Mouse (Mus musculus): ENCODE data around the gene Map7.

Map7 gene

DNA sequence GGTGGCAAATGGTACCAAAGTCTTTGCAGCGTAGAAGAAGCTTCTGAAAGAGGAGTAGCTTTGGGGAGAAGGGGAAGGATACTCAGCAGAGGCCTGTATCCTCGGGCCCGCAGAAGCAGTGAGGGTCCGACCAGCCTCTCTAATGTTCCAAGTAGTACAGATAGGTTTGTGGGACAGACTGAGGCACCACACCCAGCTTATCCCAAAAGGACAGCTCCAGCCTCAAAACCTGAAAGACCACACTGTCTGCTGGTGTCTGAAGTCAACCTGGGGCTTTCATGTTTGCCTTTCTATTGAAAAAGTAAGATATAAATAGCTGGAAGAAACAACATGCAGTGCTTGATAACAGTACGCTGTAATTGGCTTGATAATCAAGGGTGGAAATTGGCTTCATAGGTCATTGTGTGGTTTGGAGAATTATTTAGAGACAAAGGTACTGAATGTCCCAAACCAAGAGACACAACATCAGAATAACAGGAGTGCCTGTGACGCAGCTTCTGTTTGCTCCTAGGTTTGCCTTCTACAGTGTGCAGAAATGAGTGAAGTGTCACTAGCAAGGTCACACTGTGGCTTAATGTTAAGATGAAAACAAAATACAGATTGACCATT lies 42.0 kb downstream of the Map7 start:
- no peak for DNase-seq

GRCm38 (mm10) chr10:20194847-20195540 lies 46.7 kb downstream of the Map7 start:
- no peak for DNase-seq

GRCm38 (mm10) chr10:20197039-20197438 lies 48.8 kb downstream of the Map7 start:
- no peak for DNase-seq

DNA sequence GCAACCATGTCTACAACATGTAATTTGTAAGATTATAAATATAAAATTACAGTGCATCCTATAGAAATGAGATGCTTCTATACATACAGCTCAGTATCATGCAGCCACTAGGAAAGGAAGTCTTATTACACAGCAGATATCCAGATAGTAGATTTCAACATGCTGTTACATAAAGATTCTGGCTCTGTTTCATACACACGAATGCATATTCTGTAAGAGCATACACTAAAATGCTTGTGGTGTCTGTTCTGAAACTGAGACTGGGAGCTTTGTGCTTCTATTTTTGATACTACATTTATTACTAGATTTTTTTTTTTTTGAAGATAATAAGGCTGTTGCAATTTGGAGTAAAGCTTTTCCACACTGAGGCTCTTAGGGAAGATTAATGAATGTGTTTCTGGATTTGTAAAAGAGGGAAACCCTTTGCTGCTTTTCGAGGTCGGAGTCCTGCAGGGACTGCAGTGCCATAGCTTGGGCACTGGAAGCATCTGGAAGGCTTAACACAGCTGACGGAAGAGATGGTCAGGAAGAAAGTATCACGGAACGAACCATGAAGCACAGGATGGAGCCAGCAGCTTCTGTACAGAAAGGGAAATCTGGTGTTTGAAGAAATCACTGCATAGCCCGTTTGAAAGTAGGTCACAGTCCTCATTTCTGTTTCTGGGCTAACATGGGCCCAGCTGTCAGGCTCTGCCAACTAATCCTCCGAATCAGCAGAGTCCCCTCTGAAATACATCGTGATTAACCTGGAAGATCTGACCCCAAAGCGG lies 50.9 kb downstream of the Map7 start:
- no peak for DNase-seq

DNA sequence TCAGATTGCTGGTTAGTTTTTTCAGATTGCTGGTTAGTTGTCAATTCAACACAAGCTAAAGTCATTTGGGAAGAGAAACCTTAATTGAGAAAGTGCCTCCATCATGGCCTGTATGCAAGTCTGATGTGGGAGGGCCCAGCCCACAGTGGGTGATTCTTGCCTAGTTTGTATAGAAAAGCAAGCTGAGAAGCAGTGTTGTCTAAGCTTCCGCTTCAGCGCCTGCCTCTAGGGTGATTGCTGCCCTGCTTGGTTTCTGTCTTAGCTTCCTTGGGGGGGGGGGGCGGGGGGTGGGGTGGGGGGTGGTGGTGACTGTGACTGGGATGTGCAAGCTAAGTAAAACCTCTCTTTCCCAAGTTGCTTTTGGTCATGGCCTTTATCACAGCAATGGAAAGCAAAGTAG lies 53.0 kb downstream of the Map7 start:
- DNase-seq: no peak

- DNase-seq: no peak
Measured at GRCm38 (mm10) chr10:20202171-20202570, 53.9 kb downstream of the Map7 start.

DNA sequence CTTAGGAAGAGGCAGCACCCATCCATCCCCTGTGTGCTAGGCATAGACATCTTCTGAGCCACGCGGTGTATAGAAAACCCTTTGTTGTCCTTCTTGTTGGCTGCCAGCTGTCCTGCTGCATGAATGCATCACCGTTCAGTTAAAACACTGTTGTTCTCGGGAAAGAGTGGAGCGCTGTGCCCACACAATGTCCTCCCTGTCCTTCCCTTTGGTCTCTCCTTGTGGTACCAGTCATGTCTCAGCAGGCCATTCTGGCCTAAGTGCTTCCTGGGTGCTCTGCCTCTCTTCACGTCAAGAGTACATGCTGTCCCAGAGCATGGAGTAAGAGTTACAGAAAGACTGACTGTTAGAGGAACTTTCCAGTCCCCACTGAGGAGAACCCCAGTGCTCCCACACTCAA lies 54.5 kb downstream of the Map7 start:
- DNase-seq: no peak

GRCm38 (mm10) chr10:20203502-20203901 lies 55.2 kb downstream of the Map7 start:
- no peak for DNase-seq

DNA sequence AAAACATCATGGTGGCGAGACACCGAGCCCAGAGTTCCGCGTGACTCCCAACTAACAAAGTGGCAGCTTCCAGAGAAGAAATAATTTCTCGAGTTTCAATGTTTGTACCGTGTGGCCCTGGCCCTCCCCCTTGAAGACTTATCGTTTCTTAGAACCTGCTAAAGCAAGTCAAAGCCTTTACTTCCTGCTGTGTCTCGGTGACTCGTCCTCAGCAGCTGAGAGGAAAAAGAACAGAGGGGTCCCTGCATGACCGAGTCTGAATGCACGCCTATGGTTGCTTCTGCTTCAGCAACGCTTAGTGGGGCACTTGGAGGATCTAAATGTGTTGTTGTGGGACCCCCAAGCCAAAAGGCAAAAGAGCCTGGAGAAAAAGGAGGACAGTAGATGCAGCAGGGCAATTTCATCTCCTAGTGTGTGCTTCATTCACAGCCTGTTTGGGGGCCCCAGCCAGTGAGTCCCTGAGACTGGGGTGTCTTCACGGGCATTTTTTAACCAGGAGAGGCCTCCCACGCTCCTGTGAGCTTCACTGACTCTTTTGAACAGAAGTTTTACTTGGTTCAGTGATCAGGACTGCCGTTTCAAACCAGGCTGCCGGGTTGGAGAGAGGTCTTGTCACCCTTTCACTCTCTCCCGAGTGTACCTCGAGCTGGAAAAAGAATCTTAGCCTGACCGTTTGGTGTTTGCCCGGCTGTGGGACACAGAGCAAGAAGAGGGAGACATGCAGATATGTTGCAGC lies 56.6 kb downstream of the Map7 start:
- peak; percentile 64 for DNase-seq

GRCm38 (mm10) chr10:20206966-20207365 lies 58.7 kb downstream of the Map7 start:
- no peak for DNase-seq

GRCm38 (mm10) chr10:20209609-20210341 lies 61.5 kb downstream of the Map7 start:
- DNase-seq: no peak

- DNase-seq: no peak
Measured at GRCm38 (mm10) chr10:20214418-20214817, 66.1 kb downstream of the Map7 start.

- no peak for DNase-seq
Measured at GRCm38 (mm10) chr10:20216982-20217381, 68.7 kb downstream of the Map7 start.

- no peak for DNase-seq
Measured at GRCm38 (mm10) chr10:20218866-20219265, 70.6 kb downstream of the Map7 start.

DNA sequence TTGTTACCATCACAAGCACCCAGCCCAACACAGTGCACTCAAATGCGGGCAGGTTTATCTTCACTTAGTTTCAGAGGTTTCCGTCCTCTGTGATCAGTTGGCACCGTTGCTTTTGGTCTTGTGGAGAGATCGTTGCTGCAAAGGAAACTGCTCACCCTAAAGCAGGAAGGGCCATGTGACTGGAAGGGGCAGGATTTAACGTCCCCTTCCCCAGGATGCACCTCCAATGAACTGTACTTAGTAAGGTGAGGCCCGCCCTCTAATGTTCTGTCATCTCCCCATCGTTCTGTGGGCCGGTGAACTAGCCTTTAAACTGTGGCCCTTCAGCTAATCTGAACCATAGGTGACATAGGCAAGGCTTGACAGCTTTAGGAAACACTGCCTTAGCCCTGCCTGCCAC lies 71.3 kb downstream of the Map7 start:
- DNase-seq: no peak

- DNase-seq: peak; percentile 57
Measured at GRCm38 (mm10) chr10:20220443-20221071, 72.3 kb downstream of the Map7 start.

- DNase-seq: no peak
Measured at GRCm38 (mm10) chr10:20222011-20222410, 73.7 kb downstream of the Map7 start.

GRCm38 (mm10) chr10:20226728-20227127 lies 78.5 kb downstream of the Map7 start:
- DNase-seq: peak; percentile 44

DNA sequence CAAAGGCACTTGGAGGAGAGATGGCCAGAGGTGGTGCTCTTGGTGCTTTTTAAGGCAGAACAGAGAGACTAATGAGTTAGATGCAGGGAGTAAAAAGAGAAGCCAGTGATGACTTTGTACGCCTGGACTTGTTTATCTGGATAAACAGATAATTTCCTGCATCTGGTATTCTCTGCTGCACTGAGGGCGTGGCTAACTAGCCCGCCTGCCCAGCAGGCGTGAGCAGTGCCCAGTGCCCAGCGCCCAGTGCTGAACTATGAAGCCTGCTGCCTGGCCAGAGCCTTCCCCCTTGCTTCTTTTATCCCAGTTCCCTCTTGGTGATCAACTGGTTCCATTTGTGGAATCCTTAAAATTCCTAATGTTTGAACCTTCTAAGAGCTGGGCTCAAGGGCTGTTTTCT lies 81.8 kb downstream of the Map7 start:
- no peak for DNase-seq

GRCm38 (mm10) chr10:20233451-20233850 lies 85.2 kb downstream of the Map7 start:
- no peak for DNase-seq

GRCm38 (mm10) chr10:20234466-20234865 lies 86.2 kb downstream of the Map7 start:
- DNase-seq: no peak

DNA sequence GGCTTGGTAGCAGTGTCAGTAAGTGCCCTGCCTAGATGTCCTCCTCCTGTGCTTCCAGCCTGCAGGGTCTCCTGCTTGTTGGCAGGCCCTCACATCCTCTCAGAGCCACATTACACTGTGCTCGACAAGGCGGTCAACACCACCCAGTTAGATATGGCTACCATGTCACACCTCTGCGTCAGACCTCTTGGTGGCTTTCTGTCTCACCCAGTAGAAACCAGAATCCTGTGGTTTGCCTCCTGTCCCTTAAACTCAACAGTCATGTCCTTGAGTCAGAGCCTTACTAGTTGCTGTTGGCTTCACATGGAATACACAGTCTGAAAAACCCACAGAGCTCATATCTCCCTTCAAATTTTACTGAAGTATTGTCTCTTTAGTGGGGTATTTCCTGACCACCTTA lies 87.4 kb downstream of the Map7 start:
- no peak for DNase-seq
